Mouse (Mus musculus): ENCODE measurements at regions not wholly inside any gene's neighbourhood (a gene's known extent, or its start where the extent isn't known, plus 50 kb on each side); places are given as distances from the start of the nearest gene placed in this dataset.

DNA sequence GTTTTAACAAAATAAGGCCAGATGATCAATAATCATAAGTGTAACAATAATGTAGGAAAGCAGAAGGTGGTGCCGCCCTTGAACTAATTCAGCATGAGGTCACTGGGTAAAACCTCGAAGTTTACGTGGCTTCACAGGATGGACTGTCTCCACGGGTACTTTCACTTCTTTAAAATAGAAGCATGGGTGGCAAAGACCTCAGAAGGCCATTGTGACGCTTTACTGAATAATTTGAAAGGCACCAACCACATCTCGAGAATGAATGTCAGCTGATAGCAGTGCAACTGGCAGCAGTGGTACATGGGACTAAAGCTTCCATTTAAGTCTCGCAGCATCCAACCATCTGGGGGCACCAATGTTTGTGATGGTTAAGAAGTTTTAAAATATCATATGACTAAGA, 530.6 kb downstream of the Lmo4 start:
- no peak overlapping the region for H3K4me2 ChIP-seq (replicated peaks; ENCODE audit: low read depth, low read length)
- no peaks in the 10 kb centered on the region for H3K9me3 ChIP-seq (ENCODE audit: control insufficient read depth, low read length)
- H3K9ac ChIP-seq (ENCODE audit: low read depth, low read length): no peak overlapping the region
- WGBS: 87% methylated on average over 7 of the region's 7 CpGs
- no peak overlapping the region for H3K27ac ChIP-seq (ENCODE audit: low read depth, low read length)
- no peaks in the 10 kb centered on the region for H3K4me1 ChIP-seq (replicated peaks; ENCODE audit: control insufficient read depth, insufficient read depth, low read length)
- DNase-seq (ENCODE audit: low spot score): no peak
- ATAC-seq (ENCODE audit: low FRiP score): no peak
- no peak overlapping the region for H3K4me3 ChIP-seq (ENCODE audit: low read depth, low read length)
- H3K27me3 ChIP-seq (ENCODE audit: control insufficient read depth, insufficient read depth, low read length): no peaks in the 10 kb centered on the region
- no peaks in the 10 kb centered on the region for H3K36me3 ChIP-seq (ENCODE audit: control insufficient read depth, insufficient read depth, low read length)

GRCm38 (mm10) chr3:143662041-143662685, 542.9 kb downstream of the Lmo4 start:
- ATAC-seq (ENCODE audit: low FRiP score): no peak
- H3K9ac ChIP-seq (ENCODE audit: low read depth, low read length): no peak overlapping the region
- H3K4me2 ChIP-seq (replicated peaks; ENCODE audit: low read depth, low read length): no peak overlapping the region
- no peak for DNase-seq (ENCODE audit: low spot score)
- 84% methylated on average over 5 of the region's 5 CpGs for WGBS
- no peaks in the 10 kb centered on the region for H3K4me1 ChIP-seq (replicated peaks; ENCODE audit: control insufficient read depth, insufficient read depth, low read length)
- no peaks in the 10 kb centered on the region for H3K36me3 ChIP-seq (ENCODE audit: control insufficient read depth, insufficient read depth, low read length)
- no peaks in the 10 kb centered on the region for H3K27me3 ChIP-seq (ENCODE audit: control insufficient read depth, insufficient read depth, low read length)
- H3K4me3 ChIP-seq (ENCODE audit: low read depth, low read length): no peak overlapping the region
- H3K9me3 ChIP-seq (ENCODE audit: control insufficient read depth, low read length): no peaks in the 10 kb centered on the region
- H3K27ac ChIP-seq (ENCODE audit: low read depth, low read length): no peak overlapping the region

DNA sequence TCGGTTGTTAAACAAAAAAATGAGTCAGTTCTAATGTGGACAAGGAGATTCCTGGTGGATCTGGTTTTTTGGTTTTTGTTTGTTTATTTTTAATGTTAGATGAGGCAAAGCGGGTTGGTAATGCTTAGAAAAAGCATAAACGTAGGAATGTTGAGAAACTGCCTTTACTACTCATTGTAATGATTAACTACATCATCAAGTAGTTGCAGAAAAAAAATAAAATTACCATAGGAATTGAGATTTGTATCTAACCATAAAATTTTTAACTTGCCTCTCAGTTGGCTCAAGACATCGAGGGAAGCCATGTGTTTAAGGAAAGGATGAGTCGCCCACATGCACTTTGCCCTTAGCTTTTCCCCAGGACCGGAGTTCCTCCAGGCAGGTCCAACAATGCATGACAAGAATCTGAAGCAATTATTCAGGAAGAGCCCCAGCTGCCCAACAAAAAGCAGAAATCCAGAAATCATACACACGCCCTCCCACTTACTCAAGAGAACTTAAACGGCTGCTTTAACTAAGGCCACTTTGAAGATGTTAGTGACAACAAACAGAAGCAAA, 545.5 kb downstream of the Lmo4 start:
- Histone ChIP-seq H3K9me3 (ENCODE audit: control insufficient read depth, low read length) (no peaks in the 10 kb centered on the region), H3K9ac (ENCODE audit: low read depth, low read length) (no peak overlapping the region), H3K4me2 (replicated peaks; ENCODE audit: low read depth, low read length) (no peak overlapping the region), H3K27ac (ENCODE audit: low read depth, low read length) (no peak overlapping the region), H3K4me3 (ENCODE audit: low read depth, low read length) (no peak overlapping the region), H3K4me1 (replicated peaks; ENCODE audit: control insufficient read depth, insufficient read depth, low read length) (no peaks in the 10 kb centered on the region), H3K27me3 (ENCODE audit: control insufficient read depth, insufficient read depth, low read length) (no peaks in the 10 kb centered on the region), H3K36me3 (ENCODE audit: control insufficient read depth, insufficient read depth, low read length) (no peaks in the 10 kb centered on the region)
- WGBS: 83% methylated on average over 8 of the region's 8 CpGs
- no peak for DNase-seq (ENCODE audit: low spot score)
- no peak for ATAC-seq (ENCODE audit: low FRiP score)

DNA sequence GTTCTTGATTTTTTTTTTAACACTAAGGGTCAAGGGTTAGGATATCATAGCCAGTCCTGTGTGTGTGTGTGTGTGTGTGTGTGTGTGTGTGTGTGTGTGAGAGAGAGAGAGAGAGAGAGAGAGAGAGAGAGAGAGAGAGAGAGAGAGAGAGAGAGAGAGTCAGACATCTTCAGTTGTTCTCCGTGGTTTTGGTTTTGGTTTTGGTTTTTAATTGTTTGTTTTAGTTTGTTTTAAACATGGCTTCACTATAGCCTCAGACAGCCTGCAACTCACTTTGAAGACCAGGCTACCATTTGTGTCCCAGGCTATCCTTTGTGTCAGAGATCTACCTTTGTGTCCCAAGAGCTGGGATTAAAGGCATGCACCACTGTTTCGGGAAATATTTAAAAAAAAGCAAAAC, 557.8 kb downstream of the Lmo4 start:
- H3K27ac ChIP-seq (ENCODE audit: low read depth, low read length): no peak overlapping the region
- no peaks in the 10 kb centered on the region for H3K27me3 ChIP-seq (ENCODE audit: control insufficient read depth, insufficient read depth, low read length)
- no peaks in the 10 kb centered on the region for H3K36me3 ChIP-seq (ENCODE audit: control insufficient read depth, insufficient read depth, low read length)
- no peak overlapping the region for H3K4me2 ChIP-seq (replicated peaks; ENCODE audit: low read depth, low read length)
- H3K9me3 ChIP-seq (ENCODE audit: control insufficient read depth, low read length): no peaks in the 10 kb centered on the region
- WGBS: 89% methylated on average over 2 of the region's 2 CpGs
- no peak overlapping the region for H3K4me3 ChIP-seq (ENCODE audit: low read depth, low read length)
- H3K4me1 ChIP-seq (replicated peaks; ENCODE audit: control insufficient read depth, insufficient read depth, low read length): no peaks in the 10 kb centered on the region
- DNase-seq (ENCODE audit: low spot score): no peak
- H3K9ac ChIP-seq (ENCODE audit: low read depth, low read length): no peak overlapping the region
- no peak for ATAC-seq (ENCODE audit: low FRiP score)

DNA sequence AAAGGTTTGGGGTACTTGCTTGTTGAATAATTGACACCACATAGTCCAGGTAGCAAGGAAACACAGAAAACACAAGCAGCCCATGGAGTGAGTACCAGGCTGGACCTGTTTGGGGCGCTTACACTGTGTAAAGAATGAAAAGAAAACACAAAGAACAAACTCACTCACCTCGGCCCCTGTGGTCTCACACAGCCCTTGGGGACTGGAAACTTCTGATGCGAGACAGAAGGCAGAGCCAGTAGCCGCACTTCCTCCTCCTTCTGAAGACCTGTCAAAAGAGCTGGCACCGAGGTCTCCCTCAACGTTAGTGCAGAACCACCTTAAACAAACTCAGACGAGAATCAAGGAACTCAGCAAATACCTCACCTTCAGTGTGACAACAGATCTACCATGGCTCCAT, 558.2 kb downstream of the Lmo4 start:
- Histone ChIP-seq H3K4me1 (replicated peaks; ENCODE audit: control insufficient read depth, insufficient read depth, low read length) (no peaks in the 10 kb centered on the region), H3K36me3 (ENCODE audit: control insufficient read depth, insufficient read depth, low read length) (no peaks in the 10 kb centered on the region), H3K9me3 (ENCODE audit: control insufficient read depth, low read length) (no peaks in the 10 kb centered on the region), H3K27ac (ENCODE audit: low read depth, low read length) (no peak overlapping the region), H3K4me3 (ENCODE audit: low read depth, low read length) (no peak overlapping the region), H3K4me2 (replicated peaks; ENCODE audit: low read depth, low read length) (no peak overlapping the region), H3K27me3 (ENCODE audit: control insufficient read depth, insufficient read depth, low read length) (no peaks in the 10 kb centered on the region), H3K9ac (ENCODE audit: low read depth, low read length) (no peak overlapping the region)
- ATAC-seq (ENCODE audit: low FRiP score) (no peak), DNase-seq (ENCODE audit: low spot score) (no peak)
- WGBS: 69% methylated on average over 7 of the region's 7 CpGs

DNA sequence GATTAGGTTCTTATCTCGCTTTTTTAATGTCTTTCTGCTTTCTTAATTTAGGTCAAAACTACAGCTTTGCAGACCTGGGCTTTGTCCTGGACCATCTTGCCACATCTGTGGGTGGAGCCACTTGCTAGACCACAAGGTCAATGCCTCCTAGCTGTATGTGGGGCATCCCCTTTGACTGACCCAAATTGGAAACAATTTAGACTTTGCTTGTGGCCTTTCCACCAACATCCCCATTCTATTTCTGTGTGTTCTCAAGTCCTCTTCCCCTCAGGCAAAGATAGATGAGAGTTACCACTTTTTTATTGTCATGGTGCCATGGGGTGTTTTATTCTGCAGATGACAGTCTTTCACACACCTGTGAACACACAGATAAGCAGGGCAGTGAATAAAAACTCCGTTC, 572.0 kb downstream of the Lmo4 start:
- no peak for ATAC-seq (ENCODE audit: low FRiP score)
- no peaks in the 10 kb centered on the region for H3K4me1 ChIP-seq (replicated peaks; ENCODE audit: control insufficient read depth, insufficient read depth, low read length)

DNA sequence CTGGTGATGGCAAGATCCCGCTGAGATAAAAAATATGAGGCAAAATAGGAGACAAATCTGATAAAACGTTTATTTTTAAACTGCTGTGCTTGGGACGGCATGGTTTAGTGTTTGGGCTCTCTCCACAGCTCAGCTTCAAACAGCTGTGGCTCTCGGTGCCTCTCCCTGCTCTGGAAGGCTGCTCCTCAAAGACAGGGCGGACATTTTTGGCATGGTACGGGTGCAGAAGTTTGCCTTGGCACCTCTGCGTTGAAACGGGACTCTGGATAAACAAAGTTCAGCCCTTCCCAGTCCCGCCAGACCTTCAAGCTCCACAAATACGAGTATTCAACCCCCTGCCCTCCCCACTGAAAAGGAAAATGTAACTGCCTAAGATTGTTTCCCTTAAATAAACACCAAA, 573.8 kb downstream of the Lmo4 start:
- Histone ChIP-seq H3K4me3 (ENCODE audit: low read depth, low read length) (no peak overlapping the region), H3K36me3 (ENCODE audit: control insufficient read depth, insufficient read depth, low read length) (no peaks in the 10 kb centered on the region), H3K4me1 (replicated peaks; ENCODE audit: control insufficient read depth, insufficient read depth, low read length) (no peaks in the 10 kb centered on the region), H3K9ac (ENCODE audit: low read depth, low read length) (no peak overlapping the region), H3K4me2 (replicated peaks; ENCODE audit: low read depth, low read length) (no peak overlapping the region), H3K9me3 (ENCODE audit: control insufficient read depth, low read length) (no peaks in the 10 kb centered on the region), H3K27ac (ENCODE audit: low read depth, low read length) (no peak overlapping the region), H3K27me3 (ENCODE audit: control insufficient read depth, insufficient read depth, low read length) (no peaks in the 10 kb centered on the region)
- WGBS: 64% methylated on average over 10 of the region's 10 CpGs
- DNase-seq (ENCODE audit: low spot score) (no peak), ATAC-seq (ENCODE audit: low FRiP score) (no peak)

More for the DNA sequence above, 572.0 kb downstream of the Lmo4 start:
- DNase-seq (ENCODE audit: low spot score): no peak
- Histone ChIP-seq H3K4me2 (replicated peaks; ENCODE audit: low read depth, low read length) (no peak overlapping the region), H3K27me3 (ENCODE audit: control insufficient read depth, insufficient read depth, low read length) (no peaks in the 10 kb centered on the region), H3K9me3 (ENCODE audit: control insufficient read depth, low read length) (no peaks in the 10 kb centered on the region), H3K27ac (ENCODE audit: low read depth, low read length) (no peak overlapping the region), H3K9ac (ENCODE audit: low read depth, low read length) (no peak overlapping the region), H3K4me3 (ENCODE audit: low read depth, low read length) (no peak overlapping the region), H3K36me3 (ENCODE audit: control insufficient read depth, insufficient read depth, low read length) (no peaks in the 10 kb centered on the region)
- WGBS: 81% methylated on average over 2 of the region's 2 CpGs

GRCm38 (mm10) chr3:143624906-143625305, 580.1 kb downstream of the Lmo4 start:
- 89% methylated on average over 3 of the region's 3 CpGs for WGBS
- no peaks in the 10 kb centered on the region for H3K36me3 ChIP-seq (ENCODE audit: control insufficient read depth, insufficient read depth, low read length)
- ATAC-seq (ENCODE audit: low FRiP score): no peak
- H3K4me1 ChIP-seq (replicated peaks; ENCODE audit: control insufficient read depth, insufficient read depth, low read length): no peaks in the 10 kb centered on the region
- H3K9ac ChIP-seq (ENCODE audit: low read depth, low read length): no peak overlapping the region
- H3K4me2 ChIP-seq (replicated peaks; ENCODE audit: low read depth, low read length): no peak overlapping the region
- H3K27ac ChIP-seq (ENCODE audit: low read depth, low read length): no peak overlapping the region
- no peaks in the 10 kb centered on the region for H3K9me3 ChIP-seq (ENCODE audit: control insufficient read depth, low read length)
- no peaks in the 10 kb centered on the region for H3K27me3 ChIP-seq (ENCODE audit: control insufficient read depth, insufficient read depth, low read length)
- H3K4me3 ChIP-seq (ENCODE audit: low read depth, low read length): no peak overlapping the region
- no peak for DNase-seq (ENCODE audit: low spot score)

- H3K9ac ChIP-seq (ENCODE audit: low read depth, low read length): no peak overlapping the region
- WGBS: 83% methylated on average over 3 of the region's 3 CpGs
These were observed 582.7 kb downstream of the Lmo4 start for GRCm38 (mm10) chr3:143622275-143622674.

More at GRCm38 (mm10) chr3:143622275-143622674, 582.7 kb downstream of the Lmo4 start:
- H3K4me1 ChIP-seq (replicated peaks; ENCODE audit: control insufficient read depth, insufficient read depth, low read length): no peaks in the 10 kb centered on the region
- no peaks in the 10 kb centered on the region for H3K36me3 ChIP-seq (ENCODE audit: control insufficient read depth, insufficient read depth, low read length)
- H3K9me3 ChIP-seq (ENCODE audit: control insufficient read depth, low read length): no peaks in the 10 kb centered on the region
- H3K27me3 ChIP-seq (ENCODE audit: control insufficient read depth, insufficient read depth, low read length): no peaks in the 10 kb centered on the region
- no peak for ATAC-seq (ENCODE audit: low FRiP score)
- H3K4me2 ChIP-seq (replicated peaks; ENCODE audit: low read depth, low read length): no peak overlapping the region
- no peak overlapping the region for H3K27ac ChIP-seq (ENCODE audit: low read depth, low read length)
- no peak for DNase-seq (ENCODE audit: low spot score)
- H3K4me3 ChIP-seq (ENCODE audit: low read depth, low read length): no peak overlapping the region

All from hindbrain, embryonic 11.5 days (tissue).